Comparison of ENCODE assay signal across 16 mouse cellular contexts in the genomic region with DNA sequence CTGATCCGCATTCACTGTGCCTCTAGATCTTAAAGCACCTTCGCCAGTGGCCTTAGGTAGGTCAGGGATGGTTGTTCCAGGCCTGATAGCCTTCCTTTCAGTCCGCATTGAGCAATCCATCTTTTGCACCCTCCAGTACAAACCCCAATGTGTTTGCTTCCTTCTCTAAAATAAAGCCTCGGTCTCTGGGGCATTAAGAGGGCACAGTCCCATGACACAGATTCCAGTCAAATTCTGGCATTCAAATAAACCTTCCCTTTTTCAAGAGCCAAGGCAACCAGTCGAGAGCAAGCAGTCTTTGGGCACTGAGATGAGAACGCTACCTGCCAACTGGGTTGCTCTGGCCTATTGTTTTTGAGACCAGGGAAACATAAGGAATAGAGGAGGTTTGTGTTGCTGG. TPM values are rescaled to one million over a fixed set of nuclear protein-coding genes. Genes with fewer than 3 reads are reported as not detected.
A peak's percentile ranks its signal among the peaks of the same experiment; 100 is the strongest.
DNase-seq lines count a peak whose midpoint lies in the region; ATAC-seq and TF ChIP-seq lines count a peak whose summit lies in the region.
"Had no signal": no experiment of that assay in that cellular context is flagged by ENCODE, and none has a peak within 500 bp of the region (broad histone marks: within the 10 kb centered on the region; RNA-seq: fewer than 3 reads in every experiment).

No protein-coding gene starts in this region.

- H3K4me3 ChIP-seq in hindbrain, postnatal 0 days (ENCODE audit: low read length): no peak overlapping the region
- no peak overlapping the region for H3K4me3 ChIP-seq in hindbrain, embryonic 10.5 days
- no peak overlapping the region for H3K4me3 ChIP-seq in limb, embryonic 13.5 days
- H3K4me3 ChIP-seq in limb, embryonic 10.5 days: no peak overlapping the region
- H3K4me3 ChIP-seq: intestine, embryonic 15.5 days; neural tube, embryonic 12.5 days had no signal

- no peak overlapping the region for H3K9ac ChIP-seq in hindbrain, postnatal 0 days (replicated peaks; ENCODE audit: low read length)
- H3K9ac ChIP-seq in limb, embryonic 13.5 days: no peak overlapping the region
- H3K9ac ChIP-seq: intestine, embryonic 15.5 days; lung, embryonic 14.5 days; neural tube, embryonic 12.5 days had no signal

- H3K9me3 ChIP-seq in hindbrain, postnatal 0 days (ENCODE audit: low read length): no peaks in the 10 kb centered on the region
- H3K9me3 ChIP-seq in hindbrain, embryonic 10.5 days: no peaks in the 10 kb centered on the region
- no peaks in the 10 kb centered on the region for H3K9me3 ChIP-seq in limb, embryonic 13.5 days
- no peaks in the 10 kb centered on the region for H3K9me3 ChIP-seq in limb, embryonic 10.5 days (replicated peaks)
- H3K9me3 ChIP-seq: intestine, embryonic 15.5 days; neural tube, embryonic 12.5 days had no signal

- no peaks in the 10 kb centered on the region for H3K27me3 ChIP-seq in hindbrain, postnatal 0 days (ENCODE audit: insufficient read depth, low read length)
- no peaks in the 10 kb centered on the region for H3K27me3 ChIP-seq in hindbrain, embryonic 10.5 days (ENCODE audit: insufficient read depth, poor library complexity, severe bottlenecking)
- H3K27me3 ChIP-seq in limb, embryonic 13.5 days: 0 out of 2 replicates have a peak, but pooled peaks cover 5% of the 10 kb centered on the region
- H3K27me3 ChIP-seq in limb, embryonic 10.5 days (ENCODE audit: low read depth, poor library complexity, severe bottlenecking): no peaks in the 10 kb centered on the region
- H3K27me3 ChIP-seq: intestine, embryonic 15.5 days; neural tube, embryonic 12.5 days had no signal

- H3K4me2 ChIP-seq in hindbrain, postnatal 0 days (ENCODE audit: low read depth, low read length): no peak overlapping the region
- H3K4me2 ChIP-seq in limb, embryonic 13.5 days (replicated peaks): peak overlapping the region; percentile 57; the same call in 1 of the 2 replicates
- H3K4me2 ChIP-seq: neural tube, embryonic 12.5 days had no signal

- 78% methylated on average over 6 of the region's 6 CpGs for WGBS in hindbrain, postnatal 0 days
- WGBS in hindbrain, embryonic 10.5 days: 87% methylated on average over 6 of the region's 6 CpGs
- 93% methylated on average over 6 of the region's 6 CpGs for WGBS in limb, embryonic 13.5 days
- 93% methylated on average over 6 of the region's 6 CpGs for WGBS in limb, embryonic 10.5 days

- ATAC-seq in hindbrain, postnatal 0 days: no peak; the same call in 1 of the 2 replicates
- no peak for ATAC-seq in limb, embryonic 13.5 days (ENCODE audit: low FRiP score, low read depth)
- ATAC-seq in granulocyte monocyte progenitor cell, adult 5-6 weeks (replicated peaks; ENCODE audit: poor library complexity, severe bottlenecking): peak; percentile 52
- ATAC-seq: intestine, embryonic 15.5 days; midbrain, embryonic 16.5 days had no signal

- peak; percentile 23 for DNase-seq in adrenal gland, postnatal 14 days
- DNase-seq in adrenal gland, adult 18-20 months (ENCODE audit: low spot score in 2 of 2): no peak
- no peak for DNase-seq in hindbrain, postnatal 0 days (ENCODE audit: low spot score)
- DNase-seq in hindbrain, embryonic 10.5 days (ENCODE audit: low spot score): no peak
- DNase-seq in limb, embryonic 10.5 days (ENCODE audit: low spot score): no peak
- DNase-seq in cerebellum, postnatal 10 days: no peak
- DNase-seq: adrenal gland, adult 8-10 months; cerebellum, adult 11 months; kidney, postnatal 4 days; lung, embryonic 14.5 days; retina, postnatal 1 day had no signal

- peak overlapping the region; percentile 34; the same call in 1 of the 2 replicates for H3K27ac ChIP-seq in hindbrain, postnatal 0 days
- no peak overlapping the region for H3K27ac ChIP-seq in hindbrain, embryonic 10.5 days
- H3K27ac ChIP-seq in limb, embryonic 13.5 days: no peak overlapping the region
- H3K27ac ChIP-seq in limb, embryonic 10.5 days: no peak overlapping the region
- H3K27ac ChIP-seq: intestine, embryonic 15.5 days; neural tube, embryonic 12.5 days had no signal

- no peak for TF ChIP-seq CTCF in hindbrain, postnatal 0 days (IDR thresholded peaks at IDR 0.05; ENCODE audit: low read depth)

- H3K4me1 ChIP-seq in hindbrain, postnatal 0 days (ENCODE audit: insufficient read depth, low read length): no peaks in the 10 kb centered on the region
- H3K4me1 ChIP-seq in hindbrain, embryonic 10.5 days (replicated peaks): peaks cover 7% of the 10 kb centered on the region; the same call in 1 of the 2 replicates
- H3K4me1 ChIP-seq in limb, embryonic 13.5 days: peaks cover 9% of the 10 kb centered on the region
- H3K4me1 ChIP-seq in limb, embryonic 10.5 days: peaks cover 10% of the 10 kb centered on the region
- H3K4me1 ChIP-seq: intestine, embryonic 15.5 days; neural tube, embryonic 12.5 days had no signal

- H3K36me3 ChIP-seq in hindbrain, postnatal 0 days (ENCODE audit: insufficient read depth, low read length): no peaks in the 10 kb centered on the region
- no peaks in the 10 kb centered on the region for H3K36me3 ChIP-seq in hindbrain, embryonic 10.5 days
- H3K36me3 ChIP-seq in limb, embryonic 13.5 days: no peaks in the 10 kb centered on the region
- H3K36me3 ChIP-seq in limb, embryonic 10.5 days: no peaks in the 10 kb centered on the region
- H3K36me3 ChIP-seq: intestine, embryonic 15.5 days; neural tube, embryonic 12.5 days had no signal

RNA-seq across cellular contexts. Expression of gene Sash1, which starts 57.8 kb away (rescaled TPM):
- total RNA-seq in adrenal gland, postnatal 14 days (2021): 40.4 and 50.1 TPM in 2 replicates
- 10 to 100 TPM; 35.1 to 83.4 TPM for total RNA-seq in adrenal gland, adult 18-20 months (2021)
- total RNA-seq in hindbrain, postnatal 0 days (2014; rRNA removed): 50.8 and 60.0 TPM in 2 replicates
- polyA plus RNA-seq in hindbrain, postnatal 0 days (2015; fragmentation: Nextera tagmentation; extraction: Ambion mirVana): 7.2 and 7.4 TPM in 2 replicates
- polyA plus RNA-seq in hindbrain, embryonic 10.5 days (2016; fragmentation: Nextera tagmentation; extraction: Ambion mirVana): 3.5 and 3.9 TPM in 2 replicates
- 6.5 TPM in 2 replicates for polyA plus RNA-seq in limb, embryonic 13.5 days (2015; fragmentation: Nextera tagmentation; extraction: Ambion mirVana)
- polyA plus RNA-seq in limb, embryonic 10.5 days (2016; fragmentation: Nextera tagmentation; extraction: Ambion mirVana): 4.3 and 4.7 TPM in 2 replicates
- 1.9 and 2.4 TPM in 2 replicates for total RNA-seq in granulocyte monocyte progenitor cell, adult 5-6 weeks (2014; fragmentation: Nextera tagmentation)
- 2.1 and 2.4 TPM in 2 replicates for total RNA-seq in granulocyte monocyte progenitor cell, adult 5-6 weeks (2017)

Comparison
In these comparisons a context has a peak if more than half of its experiments do, and no peak if none do; other contexts are left out.
1. RNA of gene Sash1, which starts 57.8 kb away (total RNA-seq): 35.1 to 83.4 TPM in adrenal gland, adult 18-20 months, 50.8 to 60.0 TPM in hindbrain, postnatal 0 days and 40.4 to 50.1 TPM in adrenal gland, postnatal 14 days; 1.9 to 2.4 TPM in granulocyte monocyte progenitor cell, adult 5-6 weeks; every median in the first group is over 10 times any median in the second.